Mouse (Mus musculus): ENCODE results near the gene Chd1.

- TF ChIP-seq EP300 (IDR thresholded peaks at IDR 0.05; ENCODE audit: low read depth) = no peak
- TF ChIP-seq CTCF (IDR thresholded peaks at IDR 0.05; ENCODE audit: low read depth) = no peak
Measured at GRCm38 (mm10) chr17:15690304-15690703, 14.5 kb upstream of the Chd1 start.
